Mouse (Mus musculus) cerebellum, postnatal 10 days (tissue): ENCODE measurements around the gene Ica1.
A peak's percentile ranks its signal among the peaks of the same experiment; 100 is the strongest.

Experiments used
- DNase-seq, 2 experiments: peaks; one replicate each; pipeline ENCODE4 v3.0.0; 2021; ENCODE audit warnings: mixed read lengths in 2 of 2

The Ica1 gene

DNA sequence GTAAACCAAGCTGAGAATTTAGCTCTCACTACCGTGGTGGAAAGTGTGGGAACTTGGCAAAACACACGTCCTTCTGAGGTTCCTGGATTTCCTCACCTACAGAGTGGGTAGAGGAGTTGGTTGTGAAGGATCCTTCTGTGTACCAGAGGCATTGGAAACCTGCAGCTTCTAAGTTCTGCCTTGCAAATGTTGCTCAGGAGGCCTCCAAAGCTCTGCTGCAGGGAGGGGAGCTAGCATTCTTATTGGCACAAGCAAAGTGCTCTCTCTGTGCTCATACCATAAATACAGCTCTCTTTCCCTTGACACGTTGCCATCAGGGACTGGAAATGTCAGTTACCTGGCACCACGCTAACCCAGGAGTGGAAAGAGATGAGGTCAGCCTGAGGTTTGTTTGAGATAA is 139.4 kb downstream of the Ica1 start:
- peak in 1 of 2 experiments; percentile 20 for DNase-seq

DNA sequence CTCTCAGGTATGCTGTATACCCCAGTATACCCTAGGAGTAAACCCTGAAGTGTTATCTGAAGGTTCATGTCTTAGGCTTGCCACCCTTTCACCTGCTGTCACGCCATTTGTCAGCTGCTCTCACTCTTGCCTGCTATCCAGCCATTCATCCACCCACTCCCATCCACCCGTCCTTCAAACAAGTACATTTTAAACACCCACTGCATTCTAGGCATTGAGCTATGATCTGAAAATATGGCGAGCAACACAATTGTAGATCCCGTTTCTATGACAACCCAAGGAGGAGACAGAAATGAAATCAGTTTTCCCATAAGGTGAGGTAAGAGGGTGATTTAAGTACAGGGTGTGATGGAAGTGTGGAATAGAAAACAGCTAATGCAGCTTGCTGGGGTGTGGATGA is 140.2 kb downstream of the Ica1 start:
- DNase-seq = no peak

GRCm38 (mm10) chr6:8632701-8633100 is 145.6 kb downstream of the Ica1 start:
- DNase-seq = no peak

GRCm38 (mm10) chr6:8631986-8632632 is 146.2 kb downstream of the Ica1 start:
- no peak for DNase-seq

GRCm38 (mm10) chr6:8631362-8631761 is 146.9 kb downstream of the Ica1 start:
- DNase-seq = peak in 1 of 2 experiments; percentile 25

DNA sequence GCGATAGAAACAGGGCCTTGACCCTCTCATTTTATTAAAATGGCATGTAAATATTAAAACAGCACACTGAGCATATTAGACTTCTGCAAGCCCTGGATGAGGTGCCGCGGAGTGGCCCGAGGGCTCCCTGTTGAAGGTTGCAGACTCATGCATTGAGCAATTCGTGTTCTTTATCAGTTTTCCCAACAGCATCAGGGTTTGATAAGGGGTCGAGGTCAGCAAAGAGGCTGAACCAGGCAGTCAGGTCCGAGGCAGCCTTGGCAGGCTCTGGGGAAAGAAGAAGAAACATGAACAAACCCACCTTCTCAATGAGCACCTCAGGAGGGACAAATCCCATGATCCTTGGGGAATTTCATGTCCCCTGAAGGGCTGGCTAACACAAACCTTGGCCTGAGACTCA is 147.8 kb downstream of the Ica1 start:
- DNase-seq = no peak

DNA sequence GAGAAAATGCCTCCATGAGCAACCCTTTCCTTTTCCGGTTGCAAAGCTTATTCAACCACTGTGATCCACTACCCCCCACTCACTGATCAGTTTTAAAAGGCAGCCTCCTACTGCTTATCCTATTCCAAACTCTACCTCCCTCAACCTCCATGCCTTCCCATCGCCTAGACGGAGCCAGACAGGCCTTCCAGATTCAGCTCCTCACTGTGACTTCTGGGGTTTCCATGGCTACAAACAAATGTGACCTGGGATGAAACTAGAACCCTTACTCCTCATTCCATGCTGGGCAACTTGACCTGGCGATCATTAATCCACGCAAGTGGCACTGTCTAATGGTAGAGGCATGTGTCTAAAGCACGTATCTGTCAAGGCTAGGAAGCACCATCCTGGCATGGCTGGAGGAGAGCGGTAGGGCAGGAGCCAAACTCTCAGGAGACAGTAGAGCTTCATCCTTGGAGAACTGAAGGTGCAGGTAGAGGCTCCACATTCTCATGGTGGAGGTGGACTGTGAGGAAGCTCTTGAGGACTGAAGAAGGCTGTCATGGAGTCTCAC is 149.5 kb downstream of the Ica1 start:
- no peak for DNase-seq

GRCm38 (mm10) chr6:8628226-8628625 is 150.1 kb downstream of the Ica1 start:
- DNase-seq = no peak

DNA sequence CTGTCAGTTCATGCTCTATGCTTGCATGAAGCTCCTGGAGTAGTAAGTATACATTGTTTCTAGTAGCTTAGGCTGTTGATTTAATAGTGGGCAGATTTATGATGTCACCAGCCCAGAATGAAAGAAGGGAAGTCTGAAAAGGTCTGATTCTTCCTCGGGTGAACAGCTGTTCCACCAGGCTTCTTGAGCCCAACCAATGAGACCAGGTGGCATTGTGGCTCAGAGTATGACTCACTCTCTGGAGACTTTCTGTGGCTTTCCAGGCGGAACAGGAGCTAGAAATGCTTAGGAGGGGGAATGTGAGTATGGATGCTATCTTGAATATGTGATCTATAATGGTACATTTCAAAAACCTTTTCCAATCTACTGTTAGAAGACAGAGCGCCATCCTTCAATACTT is 155.2 kb downstream of the Ica1 start:
- DNase-seq = no peak

- DNase-seq = peak; percentile 65 to 73
Measured at GRCm38 (mm10) chr6:8619582-8620350, 158.5 kb downstream of the Ica1 start.

GRCm38 (mm10) chr6:8617369-8617768 is 160.9 kb downstream of the Ica1 start:
- DNase-seq = no peak

- peak in 1 of 2 experiments; percentile 23 for DNase-seq
Measured at GRCm38 (mm10) chr6:8591665-8592064, 186.6 kb downstream of the Ica1 start.

DNA sequence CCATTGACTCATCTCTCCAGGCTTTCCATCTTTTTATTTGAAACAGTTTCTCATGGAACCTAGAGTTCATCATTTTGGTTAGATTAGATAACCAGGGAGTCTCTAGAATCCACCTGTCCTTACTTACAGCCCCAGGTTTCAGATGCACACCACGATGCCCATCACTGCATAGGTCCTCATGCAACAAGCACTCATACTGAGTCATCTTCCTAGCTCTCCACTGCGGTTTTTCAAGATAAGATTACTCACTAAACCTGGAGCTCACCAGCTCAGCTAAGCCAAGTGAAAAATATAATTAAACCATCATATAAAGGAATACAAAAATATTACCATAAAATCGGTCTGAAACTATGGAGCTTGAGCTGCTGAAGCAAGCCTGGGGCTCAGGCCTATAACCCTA is 194.4 kb downstream of the Ica1 start:
- no peak for DNase-seq

GRCm38 (mm10) chr6:8582377-8582776 is 195.9 kb downstream of the Ica1 start:
- DNase-seq = peak in 1 of 2 experiments; percentile 9
